Mouse (Mus musculus) kidney, adult 2 months (tissue): ENCODE data around the gene Ndufs7. TPM values are rescaled to one million over a fixed set of nuclear protein-coding genes. Genes with fewer than 3 reads are reported as not detected.

Source experiments
- DNase-seq: peaks from one replicate; pipeline ENCODE4 v3.0.0; 2021
- H3K27ac ChIP-seq: fragments of 200-500 bp; 2 replicates; pipeline ENCODE4 v1.5.1; 2012; ENCODE audit warnings: low read depth, low read length, control low read depth, inconsistent platforms; ENCODE audit not compliant: insufficient read depth
- H3K27me3 ChIP-seq: fragments of 200-500 bp; replicated peaks from 2 replicates; pipeline ENCODE4 v1.6.1; 2012; ENCODE audit warnings: mild to moderate bottlenecking, moderate library complexity, low read length, inconsistent platforms; ENCODE audit not compliant: control insufficient read depth, insufficient read depth
- H3K36me3 ChIP-seq: fragments of 200-500 bp; 2 replicates; pipeline ENCODE4 v1.6.1; 2012; ENCODE audit warnings: mild to moderate bottlenecking, moderate library complexity, low read length, inconsistent platforms; ENCODE audit not compliant: control insufficient read depth, insufficient read depth
- H3K4me1 ChIP-seq: fragments of 200-500 bp; 2 replicates; pipeline ENCODE4 v1.6.1; 2011; ENCODE audit warnings: low read length; ENCODE audit not compliant: control insufficient read depth, insufficient read depth
- H3K4me3 ChIP-seq: fragments of 200-500 bp; 2 replicates; pipeline ENCODE4 v1.5.1; 2011; ENCODE audit warnings: mild to moderate bottlenecking, low read depth, low read length, control low read depth; ENCODE audit not compliant: insufficient read depth
- CTCF ChIP-seq: fragments of 200-500 bp; conservative IDR thresholded peaks from 2 replicates; pipeline ENCODE4 v1.5.1; 2011; ENCODE audit warnings: low read depth, mild to moderate bottlenecking, control low read depth, low read length, moderate library complexity, mixed read lengths; ENCODE audit not compliant: insufficient read depth, insufficient read length
- POLR2A ChIP-seq: fragments of 200-500 bp; IDR thresholded peaks from one replicate; pipeline ENCODE4 v1.6.1; 2011; ENCODE audit warnings: low read depth, low read length, control low read depth
- WGBS: fragments of 180-500 bp; shearing (Covaris S2); methylation state at CpG from one replicate; pipeline ENCODE4 v1.1.7; 2018; 5-methylcytosine and 5-hydroxymethylcytosine counted together
- polyA plus RNA-seq: library from polyadenylated mRNA; depleted of rRNA; stranded (reverse); fragments of >200 nt; gene quantifications from 2 replicates; pipeline ENCODE4 v1.2.3, GENCODE M21; 2012

Gene Ndufs7
- polyA plus RNA-seq, 1 experiment = 1,001 TPM

DNA sequence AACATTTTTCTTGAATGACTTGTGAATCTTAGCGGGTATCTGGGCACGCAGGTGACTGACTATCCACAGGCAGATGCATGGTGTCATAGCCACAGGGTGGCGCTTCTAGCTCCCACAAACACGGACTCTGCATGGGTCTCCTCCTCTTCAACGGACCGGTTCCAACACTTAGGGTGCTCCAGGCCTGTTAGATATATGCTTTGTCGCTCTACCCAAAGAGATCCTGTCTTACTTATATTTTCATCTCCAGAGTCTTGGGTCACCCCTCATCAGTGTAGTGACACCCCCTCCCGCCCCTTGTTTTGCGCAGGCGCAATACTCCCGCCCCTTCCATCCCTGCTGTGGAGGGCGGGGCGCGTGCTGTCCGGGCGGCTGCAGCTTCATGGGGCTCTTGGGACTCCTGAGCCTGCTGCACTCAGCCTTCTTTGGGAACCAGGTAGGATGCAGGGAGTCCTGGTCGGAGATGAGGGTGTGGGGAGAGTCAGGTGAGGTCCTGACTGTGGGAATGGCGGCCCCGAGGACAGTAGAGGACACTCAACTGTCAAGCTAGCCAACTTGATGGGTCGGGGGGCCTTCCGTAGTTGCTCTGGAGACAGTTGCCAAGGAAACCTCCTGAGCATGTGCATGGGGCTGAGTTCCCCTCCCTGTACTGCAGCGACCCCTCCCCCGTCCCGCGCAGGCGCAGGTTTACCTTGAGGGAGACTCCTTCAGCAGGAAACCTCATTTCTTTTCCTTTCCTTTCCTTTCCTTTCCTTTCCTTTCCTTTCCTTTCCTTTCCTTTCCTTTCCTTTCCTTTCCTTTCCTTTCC is 46.9 kb downstream of the Ndufs7 start, which contains the start of gene Apc2:
Gene Apc2, plus strand, starts transcription at position 360 of the 808 bp plus-strand sequence.
- Histone ChIP-seq H3K27me3 (no peaks in the 10 kb centered on the region), H3K27ac (no peak within 1 kb of the TSS), H3K4me1 (no peaks in the 10 kb centered on the region; the same call in 1 of the 2 replicates), H3K36me3 (no peaks in the 10 kb centered on the region), H3K4me3 (peak within 1 kb of the TSS; percentile 55)
- peak; percentile 83 for DNase-seq
- TF ChIP-seq POLR2A (no peak), CTCF (peak; percentile 83)
- 3% methylated on average over 26 of the region's 26 CpGs for WGBS

GRCm38 (mm10) chr10:80296824-80297223 is 47.9 kb downstream of the Ndufs7 start:
- no peak for TF ChIP-seq CTCF
- DNase-seq = no peak
- 96% methylated on average over 5 of the region's 5 CpGs for WGBS
- Histone ChIP-seq H3K27me3 (no peaks in the 10 kb centered on the region), H3K27ac (no peak overlapping the region), H3K36me3 (no peaks in the 10 kb centered on the region), H3K4me3 (no peak overlapping the region), H3K4me1 (peaks cover under 1% of the 10 kb centered on the region)

DNA sequence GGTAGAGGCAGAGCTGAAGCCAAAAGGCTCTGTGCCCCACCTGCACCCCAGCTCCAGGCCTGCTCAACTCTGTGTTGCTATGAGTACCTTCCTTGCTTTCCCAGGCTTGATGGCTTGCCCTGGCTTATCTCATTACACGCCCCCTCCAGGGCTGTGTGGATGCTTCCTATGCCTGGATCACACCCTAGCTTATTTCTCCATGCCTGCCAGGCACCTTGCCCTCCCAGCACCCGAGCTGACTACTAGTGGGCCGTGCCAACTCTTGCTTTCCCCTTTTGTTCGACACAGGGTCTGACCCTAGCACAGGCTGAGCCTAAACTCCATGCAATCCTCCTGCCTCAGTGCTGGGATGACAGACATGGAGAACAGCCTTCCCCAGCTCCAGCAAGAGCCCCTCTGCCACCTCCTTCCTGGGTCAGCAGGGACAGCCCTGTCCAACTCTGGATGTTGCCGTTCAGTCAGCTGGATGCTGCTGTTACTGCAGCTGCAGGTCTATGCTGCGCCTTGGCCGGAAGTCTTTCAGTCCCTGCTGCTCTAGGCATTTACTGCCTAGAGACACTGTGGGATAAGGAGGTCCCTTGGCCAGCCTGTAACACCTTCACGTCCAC is 48.7 kb downstream of the Ndufs7 start:
- Histone ChIP-seq H3K27me3 (no peaks in the 10 kb centered on the region), H3K36me3 (no peaks in the 10 kb centered on the region), H3K27ac (no peak overlapping the region), H3K4me1 (peaks cover 3% of the 10 kb centered on the region), H3K4me3 (no peak overlapping the region)
- TF ChIP-seq POLR2A (no peak), CTCF (no peak)
- 77% methylated on average over 8 of the region's 8 CpGs for WGBS
- no peak for DNase-seq

- H3K4me1 ChIP-seq = peaks cover 3% of the 10 kb centered on the region
- TF ChIP-seq POLR2A = no peak
- TF ChIP-seq CTCF = no peak
- no peak overlapping the region for H3K27ac ChIP-seq
- no peaks in the 10 kb centered on the region for H3K27me3 ChIP-seq
- 7% methylated on average over 26 of the region's 26 CpGs for WGBS
- no peaks in the 10 kb centered on the region for H3K36me3 ChIP-seq
- H3K4me3 ChIP-seq = no peak overlapping the region
- DNase-seq = no peak
Measured at GRCm38 (mm10) chr10:80298571-80299281, 49.8 kb downstream of the Ndufs7 start.

DNA sequence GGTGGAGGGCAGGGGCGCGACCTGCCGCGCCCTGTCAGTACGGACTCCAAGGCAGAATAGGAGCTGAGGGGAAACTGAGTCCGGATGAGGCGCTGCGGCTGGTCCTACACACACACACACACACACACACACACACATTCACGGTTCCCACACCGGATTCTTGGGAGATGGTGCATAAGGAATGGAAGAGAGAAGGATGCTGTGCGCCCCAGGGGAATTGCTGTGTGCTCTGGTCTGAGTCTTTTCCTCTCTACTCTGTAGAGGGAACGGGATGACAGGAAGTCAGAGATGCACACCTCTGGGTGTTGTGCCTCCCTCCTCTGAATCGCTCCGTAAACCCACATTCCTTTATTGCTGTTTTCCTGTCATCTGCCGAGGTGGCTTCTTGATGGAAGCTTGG is 50.4 kb downstream of the Ndufs7 start:
- 22% methylated on average over 15 of the region's 15 CpGs for WGBS
- DNase-seq = no peak
- H3K36me3 ChIP-seq = no peaks in the 10 kb centered on the region
- no peak overlapping the region for H3K27ac ChIP-seq
- peaks cover 3% of the 10 kb centered on the region for H3K4me1 ChIP-seq
- no peak overlapping the region for H3K4me3 ChIP-seq
- H3K27me3 ChIP-seq = no peaks in the 10 kb centered on the region
- no peak for TF ChIP-seq CTCF
- no peak for TF ChIP-seq POLR2A

GRCm38 (mm10) chr10:80299824-80300223 is 50.9 kb downstream of the Ndufs7 start:
- Histone ChIP-seq H3K4me3 (no peak overlapping the region), H3K4me1 (peaks cover 3% of the 10 kb centered on the region), H3K36me3 (no peaks in the 10 kb centered on the region), H3K27me3 (no peaks in the 10 kb centered on the region), H3K27ac (no peak overlapping the region)
- no peak for TF ChIP-seq POLR2A
- DNase-seq = no peak
- WGBS = 57% methylated on average over 10 of the region's 10 CpGs

DNA sequence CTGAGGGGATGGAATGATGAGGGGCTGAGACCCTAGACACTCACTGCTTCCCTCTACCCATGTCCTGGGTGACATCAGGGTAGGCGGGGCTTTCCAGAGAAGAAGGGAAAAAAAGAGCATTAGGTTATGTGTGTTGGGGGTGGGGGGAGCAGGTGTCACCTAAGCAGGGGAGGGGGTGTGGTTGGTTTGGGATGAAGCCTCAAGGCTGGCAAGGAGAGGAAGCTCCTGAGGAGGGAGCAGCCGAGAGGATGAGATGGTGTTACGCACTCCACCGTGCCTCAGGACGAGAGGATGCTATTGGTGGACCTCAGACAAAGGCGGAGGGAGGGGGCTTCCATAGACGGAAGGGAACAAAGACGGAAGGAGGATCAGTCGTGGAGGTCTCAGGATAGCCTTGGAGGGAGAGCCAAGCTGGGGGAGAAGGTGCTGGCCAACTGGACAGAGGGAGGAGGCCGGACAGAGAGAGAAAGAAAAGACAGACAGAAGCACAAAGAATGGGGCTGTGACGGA is 51.8 kb downstream of the Ndufs7 start:
- Histone ChIP-seq H3K27me3 (no peaks in the 10 kb centered on the region), H3K4me1 (peaks cover 3% of the 10 kb centered on the region), H3K4me3 (no peak overlapping the region), H3K36me3 (no peaks in the 10 kb centered on the region), H3K27ac (no peak overlapping the region)
- 55% methylated on average over 11 of the region's 11 CpGs for WGBS
- DNase-seq = no peak
- TF ChIP-seq CTCF = no peak
- TF ChIP-seq POLR2A = no peak
